Mouse (Mus musculus) neural tube, embryonic 12.5 days (tissue): ENCODE measurements at regions not wholly inside any gene's neighbourhood (a gene's known extent, or its start where the extent isn't known, plus 50 kb on each side); places are given as distances from the start of the nearest gene placed in this dataset.

Source experiments
- ATAC-seq: fragments of 200-750 bp; cut with Nextera tagmentation; 2 replicates; pipeline ENCODE4 v1.8.0; 2017; ENCODE audit warnings: low read depth, mild to moderate bottlenecking, moderate TSS enrichment, moderate library complexity; ENCODE audit not compliant: low FRiP score
- H3K27ac ChIP-seq: fragments of 300-500 bp; sonication (generic); 2 replicates; pipeline ENCODE4 v1.5.1; 2016
- H3K27me3 ChIP-seq: fragments of 300-500 bp; sonication (generic); replicated peaks from 2 replicates; pipeline ENCODE4 v1.6.1; 2016; ENCODE audit warnings: mild to moderate bottlenecking
- H3K36me3 ChIP-seq: fragments of 300-500 bp; sonication (generic); 2 replicates; pipeline ENCODE4 v1.6.1; 2016; ENCODE audit warnings: mild to moderate bottlenecking
- H3K4me1 ChIP-seq: fragments of 300-500 bp; sonication (generic); 2 replicates; pipeline ENCODE4 v1.6.1; 2016
- H3K4me2 ChIP-seq: fragments of 300-500 bp; sonication (generic); replicated peaks from 2 replicates; pipeline ENCODE4 v1.6.1; 2016; ENCODE audit warnings: mild to moderate bottlenecking
- H3K4me3 ChIP-seq: fragments of 300-500 bp; sonication (generic); 2 replicates; pipeline ENCODE4 v1.5.1; 2016
- H3K9ac ChIP-seq: fragments of 300-500 bp; sonication (generic); 2 replicates; pipeline ENCODE4 v1.6.1; 2016; ENCODE audit warnings: mild to moderate bottlenecking
- H3K9me3 ChIP-seq: fragments of 300-500 bp; sonication (generic); 2 replicates; pipeline ENCODE4 v1.6.1; 2016; ENCODE audit warnings: mild to moderate bottlenecking
- WGBS: fragments of 180-500 bp; shearing (Covaris S2); methylation state at CpG from one replicate; pipeline ENCODE4 v1.1.7; 2016; 5-methylcytosine and 5-hydroxymethylcytosine counted together

DNA sequence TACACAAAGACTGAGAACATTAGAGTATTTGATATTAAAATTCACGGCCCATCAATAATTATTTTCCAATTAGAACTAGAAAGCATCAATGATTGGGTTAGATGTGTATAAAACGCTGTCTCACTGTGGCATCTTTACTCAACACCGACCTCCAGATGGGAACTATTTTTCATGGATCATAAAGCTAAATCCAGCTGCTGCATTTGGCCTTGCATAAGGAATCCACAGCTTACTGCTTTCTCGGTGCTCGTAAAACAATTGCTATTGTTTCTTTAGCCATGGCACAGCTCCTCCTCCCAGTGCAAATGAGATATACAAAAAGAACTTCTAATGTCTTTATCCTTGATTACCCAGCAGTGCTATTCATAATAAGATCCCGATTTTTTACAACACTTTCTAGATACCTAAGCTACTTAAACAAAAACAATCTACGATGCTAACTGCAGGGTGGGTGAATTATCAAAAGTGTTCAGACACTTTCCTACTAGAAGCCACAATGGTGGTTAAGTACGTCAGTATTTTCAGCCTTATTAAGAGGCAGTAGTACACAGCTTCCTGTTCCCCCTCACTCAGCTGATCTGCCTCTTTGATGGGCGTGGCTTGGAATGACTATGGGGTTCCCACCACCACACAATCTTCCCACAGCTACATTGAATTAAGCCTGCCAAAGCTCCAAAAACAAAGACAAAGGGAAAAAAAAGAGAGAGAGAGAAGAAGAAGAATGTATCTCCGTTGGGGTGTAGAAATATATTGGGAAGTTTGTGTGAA, 134.4 kb upstream of the Zic4 start:
- H3K4me1 ChIP-seq = peaks cover 5% of the 10 kb centered on the region; the same call in 1 of the 2 replicates
- H3K9me3 ChIP-seq = no peaks in the 10 kb centered on the region
- H3K27me3 ChIP-seq = no peaks in the 10 kb centered on the region
- no peak overlapping the region for H3K4me3 ChIP-seq
- no peak overlapping the region for H3K9ac ChIP-seq
- peak; percentile 94 for ATAC-seq
- no peak overlapping the region for H3K27ac ChIP-seq
- peak overlapping the region; percentile 46 for H3K4me2 ChIP-seq
- no peaks in the 10 kb centered on the region for H3K36me3 ChIP-seq
- WGBS = 21% methylated on average over 10 of the region's 10 CpGs

DNA sequence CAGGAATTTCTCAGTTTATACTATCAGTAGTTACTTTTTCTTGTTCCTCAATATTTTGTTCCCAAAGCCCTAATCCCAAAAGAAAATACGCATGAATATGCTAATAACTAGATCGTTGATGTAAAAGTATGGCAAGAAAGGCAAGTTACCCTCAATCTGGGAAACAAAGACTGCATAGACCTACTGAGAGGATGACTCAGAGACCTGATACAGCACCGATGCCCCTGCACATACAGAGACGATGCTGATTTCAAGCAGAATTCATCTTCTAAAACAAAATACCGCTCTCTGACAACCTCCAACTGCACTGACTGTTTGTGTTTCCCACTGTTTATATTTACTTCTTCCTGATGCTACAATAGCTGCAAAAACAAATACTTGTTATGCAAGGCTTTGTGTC, 133.7 kb upstream of the Zic4 start:
- ATAC-seq = no peak
- H3K4me3 ChIP-seq = no peak overlapping the region
- H3K9me3 ChIP-seq = no peaks in the 10 kb centered on the region
- no peaks in the 10 kb centered on the region for H3K27me3 ChIP-seq
- H3K27ac ChIP-seq = no peak overlapping the region
- no peaks in the 10 kb centered on the region for H3K36me3 ChIP-seq
- H3K4me2 ChIP-seq = no peak overlapping the region
- 69% methylated on average over 5 of the region's 5 CpGs for WGBS
- no peak overlapping the region for H3K9ac ChIP-seq
- H3K4me1 ChIP-seq = peaks cover 5% of the 10 kb centered on the region; the same call in 1 of the 2 replicates

DNA sequence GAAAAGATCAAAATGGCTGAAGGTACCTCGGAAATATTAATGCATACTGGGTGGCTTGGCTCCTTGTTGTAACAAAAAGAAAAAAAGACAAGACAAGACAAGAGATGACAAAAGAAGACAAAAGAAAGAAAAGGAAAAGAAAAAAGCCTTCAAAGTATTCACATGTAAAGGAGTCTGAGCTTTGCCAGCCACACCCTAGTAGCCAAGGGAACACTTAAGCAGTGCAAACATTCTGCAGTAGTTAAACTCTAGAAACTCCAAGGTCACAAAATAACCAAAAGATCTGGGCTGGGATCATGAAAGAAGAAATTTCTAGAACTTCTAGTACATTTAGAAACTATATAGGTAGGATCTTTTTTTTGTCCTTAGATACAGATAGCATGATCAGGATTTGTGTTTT, 108.3 kb upstream of the Zic4 start:
- no peak overlapping the region for H3K4me2 ChIP-seq
- WGBS = 86% methylated on average over 1 of the region's 1 CpGs
- H3K4me1 ChIP-seq = no peaks in the 10 kb centered on the region
- no peak for ATAC-seq
- H3K9me3 ChIP-seq = 0 out of 2 replicates have a peak, but pooled peaks cover 6% of the 10 kb centered on the region
- no peak overlapping the region for H3K27ac ChIP-seq
- no peak overlapping the region for H3K9ac ChIP-seq
- no peaks in the 10 kb centered on the region for H3K36me3 ChIP-seq
- no peak overlapping the region for H3K4me3 ChIP-seq
- no peaks in the 10 kb centered on the region for H3K27me3 ChIP-seq

DNA sequence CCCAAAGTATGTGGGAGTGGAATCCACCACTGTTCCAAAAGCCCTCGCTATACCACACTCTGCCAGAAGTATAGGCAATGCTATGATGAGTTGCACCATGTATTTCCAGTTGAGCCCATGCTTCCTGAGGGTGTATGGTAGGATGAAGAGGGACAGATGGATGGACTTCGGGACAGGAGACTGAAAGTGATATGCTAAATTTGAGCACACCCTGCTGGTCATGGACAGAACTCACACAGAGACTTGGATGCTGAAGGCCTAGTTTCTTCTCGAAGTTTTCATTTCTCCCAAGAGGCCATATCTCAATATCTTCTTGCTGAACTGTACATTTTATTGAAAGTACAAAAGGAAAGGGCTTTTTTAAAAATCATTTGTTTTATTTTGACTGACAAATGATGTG, 70.9 kb upstream of the Zic4 start:
- no peak overlapping the region for H3K27ac ChIP-seq
- no peak overlapping the region for H3K4me2 ChIP-seq
- no peak overlapping the region for H3K4me3 ChIP-seq
- ATAC-seq = no peak
- H3K9me3 ChIP-seq = no peaks in the 10 kb centered on the region
- H3K36me3 ChIP-seq = no peaks in the 10 kb centered on the region
- no peaks in the 10 kb centered on the region for H3K4me1 ChIP-seq
- WGBS = 78% methylated on average over 3 of the region's 3 CpGs
- no peaks in the 10 kb centered on the region for H3K27me3 ChIP-seq
- H3K9ac ChIP-seq = no peak overlapping the region
